Mouse (Mus musculus) intestine, embryonic 16.5 days (tissue): ENCODE measurements around the gene Cux2. TPM values are rescaled to one million over a fixed set of nuclear protein-coding genes. Genes with fewer than 3 reads are reported as not detected.
A peak's percentile ranks its signal among the peaks of the same experiment; 100 is the strongest.

Source experiments
- ATAC-seq: fragments of 200-750 bp; cut with Nextera tagmentation; 2 replicates; pipeline ENCODE4 v1.8.0; 2017; ENCODE audit warnings: moderate TSS enrichment, moderate library complexity
- H3K27ac ChIP-seq: fragments of 300-500 bp; sonication (generic); 2 replicates; pipeline ENCODE4 v1.5.1; 2014; ENCODE audit warnings: mild to moderate bottlenecking, low read length
- H3K27me3 ChIP-seq: fragments of 300-500 bp; sonication (generic); replicated peaks from 2 replicates; pipeline ENCODE4 v1.6.1; 2014; ENCODE audit warnings: low read length, control low read depth, mixed read lengths; ENCODE audit not compliant: control insufficient read depth, insufficient read depth
- H3K36me3 ChIP-seq: fragments of 300-500 bp; sonication (generic); 2 replicates; pipeline ENCODE4 v1.6.1; 2014; ENCODE audit warnings: low read length, control low read depth; ENCODE audit not compliant: control insufficient read depth, insufficient read depth
- H3K4me1 ChIP-seq: fragments of 300-500 bp; sonication (generic); 2 replicates; pipeline ENCODE4 v1.6.1; 2014; ENCODE audit warnings: low read length, control low read depth, mixed read lengths; ENCODE audit not compliant: control insufficient read depth, insufficient read depth
- H3K4me2 ChIP-seq: fragments of 300-500 bp; sonication (generic); 2 replicates; pipeline ENCODE4 v1.6.1; 2014; ENCODE audit warnings: low read depth, low read length, control low read depth
- H3K4me3 ChIP-seq: fragments of 300-500 bp; sonication (generic); 2 replicates; pipeline ENCODE4 v1.5.1; 2014; ENCODE audit warnings: mild to moderate bottlenecking, low read length
- H3K9ac ChIP-seq: fragments of 300-500 bp; sonication (generic); 2 replicates; pipeline ENCODE4 v1.6.1; 2014; ENCODE audit warnings: low read depth, low read length
- H3K9me3 ChIP-seq: fragments of 300-500 bp; sonication (generic); 2 replicates; pipeline ENCODE4 v1.6.1; 2016; ENCODE audit warnings: low read length, control low read depth; ENCODE audit not compliant: control insufficient read depth
- WGBS: fragments of 180-500 bp; shearing (Covaris S2); extraction: QIAGEN DNeasy Blood & Tissue Kit; methylation state at CpG from one replicate; pipeline ENCODE4 v1.1.7; 2014; 5-methylcytosine and 5-hydroxymethylcytosine counted together
- polyA plus RNA-seq: library from polyadenylated mRNA; unstranded; fragments of >200 nt; fragmentation: Nextera tagmentation; extraction: Ambion mirVana; gene quantifications from 2 replicates; pipeline ENCODE4 v1.2.1, GENCODE M21; 2015

Cux2 gene
- polyA plus RNA-seq, 1 experiment from 2014 or later = 4.8 TPM

GRCm38 (mm10) chr5:121818862-121819261 lies 231.0 kb downstream of the Cux2 start:
- peaks cover 31% of the 10 kb centered on the region for H3K36me3 ChIP-seq

GRCm38 (mm10) chr5:121818401-121818800 lies 231.5 kb downstream of the Cux2 start:
- no peak for ATAC-seq
- Histone ChIP-seq H3K27ac (no peak overlapping the region), H3K4me3 (no peak overlapping the region), H3K9ac (no peak overlapping the region), H3K4me2 (no peak overlapping the region), H3K4me1 (no peaks in the 10 kb centered on the region), H3K9me3 (no peaks in the 10 kb centered on the region), H3K36me3 (peaks cover 34% of the 10 kb centered on the region), H3K27me3 (no peaks in the 10 kb centered on the region)
- 94% methylated on average over 7 of the region's 7 CpGs for WGBS

More at GRCm38 (mm10) chr5:121818862-121819261, 231.0 kb downstream of the Cux2 start:
- H3K4me2 ChIP-seq = no peak overlapping the region
- no peaks in the 10 kb centered on the region for H3K27me3 ChIP-seq
- H3K4me1 ChIP-seq = 0 out of 2 replicates have a peak, but pooled peaks cover under 1% of the 10 kb centered on the region
- no peaks in the 10 kb centered on the region for H3K9me3 ChIP-seq
- no peak for ATAC-seq
- 91% methylated on average over 4 of the region's 4 CpGs for WGBS
- no peak overlapping the region for H3K27ac ChIP-seq
- no peak overlapping the region for H3K4me3 ChIP-seq
- H3K9ac ChIP-seq = no peak overlapping the region

- Histone ChIP-seq H3K27me3 (no peaks in the 10 kb centered on the region), H3K36me3 (peaks cover 38% of the 10 kb centered on the region), H3K9ac (no peak overlapping the region), H3K4me1 (no peaks in the 10 kb centered on the region), H3K9me3 (no peaks in the 10 kb centered on the region), H3K4me2 (no peak overlapping the region), H3K27ac (no peak overlapping the region), H3K4me3 (no peak overlapping the region)
- no peak for ATAC-seq
- WGBS = 86% methylated on average over 9 of the region's 9 CpGs
Observed at GRCm38 (mm10) chr5:121817551-121817950, 232.4 kb downstream of the Cux2 start.

GRCm38 (mm10) chr5:121816611-121817010 lies 233.3 kb downstream of the Cux2 start:
- no peaks in the 10 kb centered on the region for H3K4me1 ChIP-seq
- H3K36me3 ChIP-seq = peaks cover 43% of the 10 kb centered on the region
- no peaks in the 10 kb centered on the region for H3K9me3 ChIP-seq
- no peak for ATAC-seq
- H3K4me2 ChIP-seq = no peak overlapping the region
- no peak overlapping the region for H3K27ac ChIP-seq
- WGBS = 94% methylated on average over 2 of the region's 2 CpGs
- no peak overlapping the region for H3K9ac ChIP-seq
- H3K4me3 ChIP-seq = no peak overlapping the region
- no peaks in the 10 kb centered on the region for H3K27me3 ChIP-seq

GRCm38 (mm10) chr5:121815867-121816380 lies 234.0 kb downstream of the Cux2 start:
- WGBS = 84% methylated on average over 8 of the region's 8 CpGs
- Histone ChIP-seq H3K4me1 (no peaks in the 10 kb centered on the region), H3K27ac (no peak overlapping the region), H3K4me3 (no peak overlapping the region), H3K9me3 (no peaks in the 10 kb centered on the region), H3K27me3 (no peaks in the 10 kb centered on the region), H3K4me2 (no peak overlapping the region), H3K9ac (no peak overlapping the region), H3K36me3 (peaks cover 49% of the 10 kb centered on the region)
- no peak for ATAC-seq

- Histone ChIP-seq H3K4me3 (no peak overlapping the region), H3K9me3 (no peaks in the 10 kb centered on the region), H3K4me2 (no peak overlapping the region), H3K27me3 (no peaks in the 10 kb centered on the region), H3K4me1 (no peaks in the 10 kb centered on the region; the same call in 1 of the 2 replicates), H3K27ac (no peak overlapping the region), H3K36me3 (peaks cover 49% of the 10 kb centered on the region), H3K9ac (no peak overlapping the region)
- ATAC-seq = peak; percentile 68
- 42% methylated on average over 3 of the region's 3 CpGs for WGBS
Observed at GRCm38 (mm10) chr5:121815067-121815466, 234.8 kb downstream of the Cux2 start.

- Histone ChIP-seq H3K27me3 (no peaks in the 10 kb centered on the region), H3K9ac (no peak overlapping the region), H3K9me3 (no peaks in the 10 kb centered on the region), H3K36me3 (peaks cover 47% of the 10 kb centered on the region), H3K27ac (no peak overlapping the region), H3K4me2 (no peak overlapping the region), H3K4me1 (peaks cover 7% of the 10 kb centered on the region; the same call in 1 of the 2 replicates), H3K4me3 (no peak overlapping the region)
- no peak for ATAC-seq
- WGBS = 94% methylated on average over 10 of the region's 10 CpGs
Observed at GRCm38 (mm10) chr5:121813744-121814143, 236.2 kb downstream of the Cux2 start.

GRCm38 (mm10) chr5:121812526-121813243 lies 237.2 kb downstream of the Cux2 start:
- no peak overlapping the region for H3K4me2 ChIP-seq
- H3K9me3 ChIP-seq = no peaks in the 10 kb centered on the region
- WGBS = 86% methylated on average over 7 of the region's 7 CpGs
- no peak overlapping the region for H3K4me3 ChIP-seq
- no peak overlapping the region for H3K9ac ChIP-seq
- H3K27me3 ChIP-seq = no peaks in the 10 kb centered on the region
- no peak overlapping the region for H3K27ac ChIP-seq
- no peak for ATAC-seq
- peaks cover 7% of the 10 kb centered on the region; the same call in 1 of the 2 replicates for H3K4me1 ChIP-seq
- H3K36me3 ChIP-seq = peaks cover 38% of the 10 kb centered on the region

GRCm38 (mm10) chr5:121811485-121811931 lies 238.4 kb downstream of the Cux2 start:
- no peak overlapping the region for H3K4me3 ChIP-seq
- peaks cover 26% of the 10 kb centered on the region for H3K36me3 ChIP-seq
- no peak overlapping the region for H3K4me2 ChIP-seq
- 89% methylated on average over 5 of the region's 5 CpGs for WGBS
- ATAC-seq = no peak
- H3K9ac ChIP-seq = no peak overlapping the region
- H3K27me3 ChIP-seq = no peaks in the 10 kb centered on the region
- H3K27ac ChIP-seq = no peak overlapping the region
- H3K9me3 ChIP-seq = no peaks in the 10 kb centered on the region
- H3K4me1 ChIP-seq = peaks cover 7% of the 10 kb centered on the region; the same call in 1 of the 2 replicates
